9 mouse cellular contexts compared by ENCODE assay signal in genomic region chr5:143311886-143312285, GRCm38 (mm10). TPM values are rescaled to one million over a fixed set of nuclear protein-coding genes. Genes with fewer than 3 reads are reported as not detected.
DNase-seq lines count a peak whose midpoint lies in the region; ATAC-seq and TF ChIP-seq lines count a peak whose summit lies in the region.
"Had no signal": no experiment of that assay in that cellular context is flagged by ENCODE, and none has a peak within 500 bp of the region (broad histone marks: within the 10 kb centered on the region; RNA-seq: fewer than 3 reads in every experiment).

No protein-coding gene starts in this region.

- intact Hi-C loops in left cerebral cortex, postnatal 25 days (cut with DNase I): no loop called here

- DNase-seq in kidney, adult 2 months: peak; percentile 82
- peak; percentile 46 for DNase-seq in adrenal gland, adult 8-10 months
- peak; percentile 54 for DNase-seq in embryo, embryonic 11.5 days (ENCODE audit: low read depth, low spot score)
- peak; percentile 69 to 77 for DNase-seq in left cerebral cortex, postnatal 25 days (ENCODE audit: low spot score in 2 of 2)
- DNase-seq in neural tube, embryonic 11.5 days (ENCODE audit: low spot score): peak; percentile 77
- DNase-seq in testis, postnatal 14 days (ENCODE audit: low spot score): peak; percentile 81

- H3K27ac ChIP-seq in kidney, adult 2 months (ENCODE audit: insufficient read depth, low read depth, low read length): no peak overlapping the region
- no peak overlapping the region for H3K27ac ChIP-seq in kidney, embryonic 14.5 days (ENCODE audit: low read depth, low read length)
- no peak overlapping the region for H3K27ac ChIP-seq in neural tube, embryonic 11.5 days (ENCODE audit: low read depth, low read length)

- no peak for TF ChIP-seq POLR2A in kidney, adult 2 months (IDR thresholded peaks at IDR 0.05; ENCODE audit: low read depth, low read length)

- no peaks in the 10 kb centered on the region for H3K27me3 ChIP-seq in kidney, adult 2 months (replicated peaks; ENCODE audit: control insufficient read depth, insufficient read depth, low read length)
- no peaks in the 10 kb centered on the region for H3K27me3 ChIP-seq in kidney, embryonic 14.5 days (ENCODE audit: control insufficient read depth, insufficient read depth, low read length)
- H3K27me3 ChIP-seq in neural tube, embryonic 11.5 days (ENCODE audit: control insufficient read depth, insufficient read depth, low read length): no peaks in the 10 kb centered on the region

- no peak overlapping the region for H3K4me2 ChIP-seq in kidney, embryonic 14.5 days (replicated peaks; ENCODE audit: low read depth, low read length)
- no peak overlapping the region for H3K4me2 ChIP-seq in neural tube, embryonic 11.5 days (ENCODE audit: low read depth)

- ATAC-seq in kidney, embryonic 14.5 days (ENCODE audit: low FRiP score, low TSS enrichment): no peak
- ATAC-seq in hematopoietic stem cell, adult 5-6 weeks (replicated peaks in 1 of 2; ENCODE audit: insufficient read depth in 1 of 2, low FRiP score in 2 of 2, low TSS enrichment in 1 of 2, low read depth in 1 of 2, poor library complexity in 2 of 2, severe bottlenecking in 2 of 2): peak; percentile 42 to 59; a peak in 2 of 4 replicates
- ATAC-seq in neural tube, embryonic 11.5 days (ENCODE audit: insufficient read depth, low FRiP score, low TSS enrichment): no peak

- no peaks in the 10 kb centered on the region for H3K9me3 ChIP-seq in kidney, embryonic 14.5 days (ENCODE audit: control insufficient read depth, low read length)
- no peaks in the 10 kb centered on the region for H3K9me3 ChIP-seq in neural tube, embryonic 11.5 days (ENCODE audit: control insufficient read depth, low read length)

- no peaks in the 10 kb centered on the region; the same call in 1 of the 2 replicates for H3K36me3 ChIP-seq in kidney, adult 2 months (ENCODE audit: control insufficient read depth, insufficient read depth, low read length)
- peaks cover 66% of the 10 kb centered on the region for H3K36me3 ChIP-seq in kidney, embryonic 14.5 days (ENCODE audit: control insufficient read depth, insufficient read depth, low read length)
- peaks cover 22% of the 10 kb centered on the region for H3K36me3 ChIP-seq in neural tube, embryonic 11.5 days (ENCODE audit: control insufficient read depth, insufficient read depth, low read length)

- H3K9ac ChIP-seq in kidney, embryonic 14.5 days (ENCODE audit: low read depth, low read length): no peak overlapping the region
- no peak overlapping the region for H3K9ac ChIP-seq in neural tube, embryonic 11.5 days (ENCODE audit: low read length)

- H3K4me3 ChIP-seq in kidney, adult 2 months (ENCODE audit: insufficient read depth, low read depth, low read length): no peak overlapping the region
- H3K4me3 ChIP-seq in kidney, embryonic 14.5 days (ENCODE audit: low read length): no peak overlapping the region
- H3K4me3 ChIP-seq in neural tube, embryonic 11.5 days (ENCODE audit: low read depth, low read length): no peak overlapping the region

- 51% methylated on average over 8 of the region's 8 CpGs for WGBS in kidney, adult 2 months
- WGBS in kidney, embryonic 14.5 days: 67% methylated on average over 8 of the region's 8 CpGs
- WGBS in neural tube, embryonic 11.5 days: 71% methylated on average over 8 of the region's 8 CpGs

- peaks cover 8% of the 10 kb centered on the region; the same call in 1 of the 2 replicates for H3K4me1 ChIP-seq in kidney, adult 2 months (ENCODE audit: control insufficient read depth, insufficient read depth, low read length)
- peaks cover 15% of the 10 kb centered on the region for H3K4me1 ChIP-seq in kidney, embryonic 14.5 days (ENCODE audit: control insufficient read depth, insufficient read depth, low read length)
- peaks cover 6% of the 10 kb centered on the region for H3K4me1 ChIP-seq in neural tube, embryonic 11.5 days (ENCODE audit: control insufficient read depth, insufficient read depth, low read length)

- TF ChIP-seq CTCF in kidney, adult 2 months (conservative IDR thresholded peaks at IDR 0.05; ENCODE audit: insufficient read depth, insufficient read length, low read depth, low read length): peak; percentile 88

RNA-seq across cellular contexts. Expression of gene E130309D02Rik, which starts 3.3 kb away (rescaled TPM):
- 17.9 and 18.1 TPM in 2 replicates for polyA plus RNA-seq in kidney, adult 2 months (2012; rRNA removed)
- polyA plus RNA-seq in kidney, embryonic 14.5 days (2014; fragmentation: Nextera tagmentation; extraction: Ambion mirVana): 34.5 and 39.9 TPM in 2 replicates
- 10 to 100 TPM; 22.1 to 34.5 (median 28.6) TPM for total RNA-seq in adrenal gland, adult 8-10 months (2022)
- 13.5 and 20.7 TPM in 2 replicates for total RNA-seq in hematopoietic stem cell, adult 5-6 weeks (2017)
- 10 to 100 TPM; 24.4 to 24.7 TPM for total RNA-seq in left cerebral cortex, postnatal 25 days (2021)
- polyA plus RNA-seq in neural tube, embryonic 11.5 days (2014; fragmentation: Nextera tagmentation; extraction: Ambion mirVana): 56.5 and 57.3 TPM in 2 replicates

RNA-seq across cellular contexts. Expression of gene Zdhhc4, which starts 17.2 kb away (rescaled TPM):
- polyA plus RNA-seq in kidney, adult 2 months (2012; rRNA removed): 80.6 and 85.0 TPM in 2 replicates
- polyA plus RNA-seq in kidney, embryonic 14.5 days (2014; fragmentation: Nextera tagmentation; extraction: Ambion mirVana): 63.4 and 86.2 TPM in 2 replicates
- total RNA-seq in adrenal gland, adult 8-10 months (2022): 10 to 100 TPM; 60.3 to 74.8 (median 66.3) TPM
- 34.3 and 39.5 TPM in 2 replicates for total RNA-seq in hematopoietic stem cell, adult 5-6 weeks (2017)
- 10 to 100 TPM; 37.5 to 38.2 TPM for total RNA-seq in left cerebral cortex, postnatal 25 days (2021)
- polyA plus RNA-seq in neural tube, embryonic 11.5 days (2014; fragmentation: Nextera tagmentation; extraction: Ambion mirVana): 69.3 and 73.3 TPM in 2 replicates

RNA-seq across cellular contexts. Expression of gene Zfp853, which starts 18.5 kb away (rescaled TPM):
- 0.99 and 1.1 TPM in 2 replicates for polyA plus RNA-seq in kidney, adult 2 months (2012; rRNA removed)
- 0.06 and 0.08 TPM in 2 replicates for polyA plus RNA-seq in kidney, embryonic 14.5 days (2014; fragmentation: Nextera tagmentation; extraction: Ambion mirVana)
- under 1 TPM; 0.20 to 0.54 (median 0.46) TPM for total RNA-seq in adrenal gland, adult 8-10 months (2022)
- 0.38 TPM in 1 of 2 replicates, not detected in the other for total RNA-seq in hematopoietic stem cell, adult 5-6 weeks (2017)
- total RNA-seq in left cerebral cortex, postnatal 25 days (2021): 1 to 10 TPM; 6.7 to 7.6 TPM
- not detected in 2 replicates for polyA plus RNA-seq in neural tube, embryonic 11.5 days (2014; fragmentation: Nextera tagmentation; extraction: Ambion mirVana)

RNA-seq across cellular contexts. Expression of gene Zfp316, which starts 42.1 kb away (rescaled TPM):
- polyA plus RNA-seq in kidney, adult 2 months (2012; rRNA removed): 4.5 and 6.4 TPM in 2 replicates
- 2.2 and 2.5 TPM in 2 replicates for polyA plus RNA-seq in kidney, embryonic 14.5 days (2014; fragmentation: Nextera tagmentation; extraction: Ambion mirVana)
- total RNA-seq in adrenal gland, adult 8-10 months (2022): 10 to 100 TPM; 11.0 to 13.1 (median 12.0) TPM
- total RNA-seq in hematopoietic stem cell, adult 5-6 weeks (2017): 5.4 and 8.0 TPM in 2 replicates
- total RNA-seq in left cerebral cortex, postnatal 25 days (2021): 10 to 100 TPM; 18.6 to 20.1 TPM
- polyA plus RNA-seq in neural tube, embryonic 11.5 days (2014; fragmentation: Nextera tagmentation; extraction: Ambion mirVana): 4.1 and 4.8 TPM in 2 replicates

RNA-seq across cellular contexts. Expression of gene Grid2ip, which starts 45.3 kb away (rescaled TPM):
- polyA plus RNA-seq in kidney, adult 2 months (2012; rRNA removed): 0.13 TPM in 1 of 2 replicates, not detected in the other
- polyA plus RNA-seq in kidney, embryonic 14.5 days (2014; fragmentation: Nextera tagmentation; extraction: Ambion mirVana): 0.06 and 0.20 TPM in 2 replicates
- 1 to 10 TPM in 1 of 4 experiments, under 1 TPM in 3; 0.61 to 1.2 (median 0.91) TPM for total RNA-seq in adrenal gland, adult 8-10 months (2022)
- not detected in 2 replicates for total RNA-seq in hematopoietic stem cell, adult 5-6 weeks (2017)
- total RNA-seq in left cerebral cortex, postnatal 25 days (2021): 1 to 10 TPM; 1.6 TPM
- polyA plus RNA-seq in neural tube, embryonic 11.5 days (2014; fragmentation: Nextera tagmentation; extraction: Ambion mirVana): 0.14 TPM in 1 of 2 replicates, not detected in the other
- polyA plus RNA-seq: gonadal fat pad, adult 2 months had no signal

Comparison
In these comparisons a context has a peak if more than half of its experiments do, and no peak if none do; other contexts are left out.
1. ATAC-seq: peak in hematopoietic stem cell, adult 5-6 weeks (2 of 2); none in kidney, embryonic 14.5 days (single experiment) and neural tube, embryonic 11.5 days (single experiment).
2. Peak in every context shown above with its lines, with median percentiles within 50 percentile points of each other: DNase-seq.